Mouse (Mus musculus) bone marrow macrophage, adult 2 months (primary cell): ENCODE results near the gene Gm10184.

ENCODE experiments used
- CTCF ChIP-seq: IDR thresholded peaks from 2 replicates; pipeline ENCODE4 v1.5.1; 2012; ENCODE audit warnings: low read depth, mild to moderate bottlenecking, low read length, moderate library complexity
- POLR2A ChIP-seq: IDR thresholded peaks from 2 replicates; pipeline ENCODE4 v1.6.1; 2012; ENCODE audit warnings: mild to moderate bottlenecking, low read depth, low read length, borderline replicate concordance

DNA sequence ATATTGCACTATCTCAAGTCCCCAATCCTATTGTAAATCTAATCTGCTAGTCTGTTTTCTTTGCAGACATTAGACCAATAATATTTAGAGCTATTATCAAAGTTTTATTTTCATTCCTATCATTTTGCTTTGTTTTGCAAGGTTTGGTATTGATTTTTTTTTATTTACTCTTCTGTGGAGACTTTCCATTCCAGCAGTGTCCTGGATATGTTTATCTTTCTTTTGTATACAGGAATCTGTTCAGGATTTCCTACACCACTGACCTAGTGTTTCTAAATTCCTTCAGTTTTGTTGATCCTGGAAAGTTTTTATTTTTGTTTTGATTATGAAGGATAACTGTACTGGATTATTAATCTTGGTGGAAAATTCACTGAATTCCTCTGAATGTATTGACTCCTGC lies 2.6 kb downstream of the Gm10184 start:
- TF ChIP-seq CTCF (no peak), POLR2A (no peak)
